Mouse (Mus musculus): ENCODE data around the gene Ccdc158. TPM values are rescaled to one million over a fixed set of nuclear protein-coding genes. Genes with fewer than 3 reads are reported as not detected.

Ccdc158 gene
- polyA plus RNA-seq, 1 experiment: 0.09 TPM

GRCm38 (mm10) chr5:92607492-92608229, 67.4 kb downstream of the Ccdc158 start:
- Histone ChIP-seq H3K27ac (ENCODE audit: control insufficient read depth, insufficient read depth, low read length) (no peak overlapping the region), H3K36me3 (ENCODE audit: control insufficient read depth, insufficient read depth, low read length) (no peaks in the 10 kb centered on the region), H3K4me1 (replicated peaks; ENCODE audit: control insufficient read depth, insufficient read depth, low read length) (peaks cover under 1% of the 10 kb centered on the region), H3K4me3 (ENCODE audit: control insufficient read depth, insufficient read depth, low read length) (no peak overlapping the region), H3K27me3 (ENCODE audit: control insufficient read depth, insufficient read depth, low read length) (no peaks in the 10 kb centered on the region; the same call in 1 of the 2 replicates)
- no peak for DNase-seq
- TF ChIP-seq CTCF (IDR thresholded peaks at IDR 0.05; ENCODE audit: borderline replicate concordance, control insufficient read depth, extremely low read depth, insufficient read depth, low read length, poor library complexity) (no peak), POLR2A (IDR thresholded peaks at IDR 0.05; ENCODE audit: control insufficient read depth, extremely low read depth, insufficient read depth, low read length, poor library complexity) (no peak)
- WGBS: 92% methylated on average over 5 of the region's 5 CpGs

- Histone ChIP-seq H3K27ac (ENCODE audit: control insufficient read depth, insufficient read depth, low read length) (no peak overlapping the region), H3K4me3 (ENCODE audit: control insufficient read depth, insufficient read depth, low read length) (no peak overlapping the region), H3K27me3 (ENCODE audit: control insufficient read depth, insufficient read depth, low read length) (no peaks in the 10 kb centered on the region; the same call in 1 of the 2 replicates), H3K4me1 (replicated peaks; ENCODE audit: control insufficient read depth, insufficient read depth, low read length) (peaks cover 5% of the 10 kb centered on the region), H3K36me3 (ENCODE audit: control insufficient read depth, insufficient read depth, low read length) (no peaks in the 10 kb centered on the region)
- DNase-seq: no peak
- WGBS: 82% methylated on average over 10 of the region's 10 CpGs
- TF ChIP-seq CTCF (IDR thresholded peaks at IDR 0.05; ENCODE audit: borderline replicate concordance, control insufficient read depth, extremely low read depth, insufficient read depth, low read length, poor library complexity): no peak
- no peak for TF ChIP-seq POLR2A (IDR thresholded peaks at IDR 0.05; ENCODE audit: control insufficient read depth, extremely low read depth, insufficient read depth, low read length, poor library complexity)
Observed at GRCm38 (mm10) chr5:92604452-92605247, 70.4 kb downstream of the Ccdc158 start.

- no peak within 1 kb of the TSS for H3K27ac ChIP-seq (ENCODE audit: control insufficient read depth, insufficient read depth, low read length)
- 2% methylated on average over 68 of the region's 69 CpGs for WGBS
- TF ChIP-seq POLR2A (IDR thresholded peaks at IDR 0.05; ENCODE audit: control insufficient read depth, extremely low read depth, insufficient read depth, low read length, poor library complexity): no peak
- no peak for TF ChIP-seq CTCF (IDR thresholded peaks at IDR 0.05; ENCODE audit: borderline replicate concordance, control insufficient read depth, extremely low read depth, insufficient read depth, low read length, poor library complexity)
- DNase-seq: peak; percentile 35
- no peaks in the 10 kb centered on the region; the same call in 1 of the 2 replicates for H3K27me3 ChIP-seq (ENCODE audit: control insufficient read depth, insufficient read depth, low read length)
- H3K36me3 ChIP-seq (ENCODE audit: control insufficient read depth, insufficient read depth, low read length): no peaks in the 10 kb centered on the region
- H3K4me1 ChIP-seq (replicated peaks; ENCODE audit: control insufficient read depth, insufficient read depth, low read length): peaks cover 5% of the 10 kb centered on the region
- H3K4me3 ChIP-seq (ENCODE audit: control insufficient read depth, insufficient read depth, low read length): peak within 1 kb of the TSS; percentile 45
Observed at GRCm38 (mm10) chr5:92602691-92603690, 72.1 kb downstream of the Ccdc158 start, which contains the start of gene Stbd1. TSS of gene Stbd1 (plus strand) at chr5:92603041.

GRCm38 (mm10) chr5:92599030-92599429, 76.0 kb downstream of the Ccdc158 start:
- no peak overlapping the region for H3K4me3 ChIP-seq (ENCODE audit: control insufficient read depth, insufficient read depth, low read length)
- TF ChIP-seq CTCF (IDR thresholded peaks at IDR 0.05; ENCODE audit: borderline replicate concordance, control insufficient read depth, extremely low read depth, insufficient read depth, low read length, poor library complexity) (no peak), POLR2A (IDR thresholded peaks at IDR 0.05; ENCODE audit: control insufficient read depth, extremely low read depth, insufficient read depth, low read length, poor library complexity) (no peak)
- no peaks in the 10 kb centered on the region for H3K36me3 ChIP-seq (ENCODE audit: control insufficient read depth, insufficient read depth, low read length)
- DNase-seq: no peak
- WGBS: 83% methylated on average over 10 of the region's 10 CpGs
- H3K27ac ChIP-seq (ENCODE audit: control insufficient read depth, insufficient read depth, low read length): no peak overlapping the region
- peaks cover 5% of the 10 kb centered on the region for H3K4me1 ChIP-seq (replicated peaks; ENCODE audit: control insufficient read depth, insufficient read depth, low read length)
- H3K27me3 ChIP-seq (ENCODE audit: control insufficient read depth, insufficient read depth, low read length): no peaks in the 10 kb centered on the region; the same call in 1 of the 2 replicates

GRCm38 (mm10) chr5:92596865-92597264, 78.2 kb downstream of the Ccdc158 start:
- no peak for DNase-seq
- no peak overlapping the region for H3K27ac ChIP-seq (ENCODE audit: control insufficient read depth, insufficient read depth, low read length)
- no peaks in the 10 kb centered on the region for H3K27me3 ChIP-seq (ENCODE audit: control insufficient read depth, insufficient read depth, low read length)
- no peak overlapping the region for H3K4me3 ChIP-seq (ENCODE audit: control insufficient read depth, insufficient read depth, low read length)
- no peaks in the 10 kb centered on the region for H3K36me3 ChIP-seq (ENCODE audit: control insufficient read depth, insufficient read depth, low read length)
- no peaks in the 10 kb centered on the region for H3K4me1 ChIP-seq (replicated peaks; ENCODE audit: control insufficient read depth, insufficient read depth, low read length)
- TF ChIP-seq CTCF (IDR thresholded peaks at IDR 0.05; ENCODE audit: borderline replicate concordance, control insufficient read depth, extremely low read depth, insufficient read depth, low read length, poor library complexity) (no peak), POLR2A (IDR thresholded peaks at IDR 0.05; ENCODE audit: control insufficient read depth, extremely low read depth, insufficient read depth, low read length, poor library complexity) (no peak)
- 90% methylated on average over 8 of the region's 8 CpGs for WGBS

All from thymus, adult 2 months (tissue).